Mouse (Mus musculus) 3T3-L1 (cell line): ENCODE measurements around the gene Jam2.
A peak's percentile ranks its signal among the peaks of the same experiment; 100 is the strongest.

Experiments used
- DNase-seq: peaks from one replicate; pipeline ENCODE4 v3.0.0-alpha.2; 2015; ENCODE audit warnings: low read depth, low spot score

Jam2 gene

DNA sequence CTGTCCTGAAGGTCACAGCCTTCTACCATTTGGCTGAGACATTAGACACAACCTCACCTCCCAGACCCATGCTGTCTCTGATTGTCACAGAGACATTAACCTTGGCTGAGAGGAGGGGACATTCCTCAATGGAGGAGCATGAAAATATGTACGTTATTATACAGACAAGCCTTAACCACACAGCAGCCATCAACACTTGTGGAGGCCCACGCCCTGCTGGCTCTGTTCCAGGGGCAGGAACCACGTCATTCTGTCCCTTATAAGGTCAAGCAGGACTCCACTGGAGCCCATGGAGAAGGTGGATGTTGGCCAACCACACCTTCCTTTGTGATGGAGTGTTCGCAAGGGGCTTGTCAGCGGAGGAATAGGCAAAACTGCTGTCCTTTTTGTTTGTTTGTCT lies 5.8 kb downstream of the Jam2 start:
- no peak for DNase-seq

- peak; percentile 52 for DNase-seq
Measured at GRCm38 (mm10) chr16:84783279-84783678, 9.4 kb downstream of the Jam2 start.

GRCm38 (mm10) chr16:84784966-84785365 lies 11.0 kb downstream of the Jam2 start:
- no peak for DNase-seq

DNA sequence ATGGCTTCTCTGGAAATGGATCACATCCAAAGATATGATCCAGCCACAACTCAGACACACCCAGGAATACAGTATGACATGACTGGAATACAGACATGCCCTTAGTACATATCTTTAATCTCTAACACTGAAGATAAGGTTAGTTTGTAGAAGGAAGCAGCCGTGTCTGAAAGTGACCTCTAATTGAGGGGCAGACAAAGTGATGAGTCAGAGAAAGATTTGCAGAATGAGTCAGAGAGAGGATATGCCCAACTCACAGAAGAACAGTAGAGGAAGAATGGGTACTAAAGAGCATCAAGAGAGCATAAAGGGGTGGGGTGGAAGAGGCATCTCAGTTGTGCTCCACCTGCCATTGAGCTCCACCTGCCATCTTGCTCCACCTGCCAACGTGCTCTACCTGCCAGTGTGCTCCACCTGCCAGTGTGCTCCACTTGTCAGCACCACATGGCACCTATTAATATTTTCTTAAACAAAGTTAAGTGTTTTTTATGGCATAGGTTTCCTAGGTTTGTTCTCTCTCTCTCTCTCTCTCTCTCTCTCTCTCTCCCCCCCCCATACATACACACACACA lies 16.8 kb downstream of the Jam2 start:
- DNase-seq, result peak; percentile 73

DNA sequence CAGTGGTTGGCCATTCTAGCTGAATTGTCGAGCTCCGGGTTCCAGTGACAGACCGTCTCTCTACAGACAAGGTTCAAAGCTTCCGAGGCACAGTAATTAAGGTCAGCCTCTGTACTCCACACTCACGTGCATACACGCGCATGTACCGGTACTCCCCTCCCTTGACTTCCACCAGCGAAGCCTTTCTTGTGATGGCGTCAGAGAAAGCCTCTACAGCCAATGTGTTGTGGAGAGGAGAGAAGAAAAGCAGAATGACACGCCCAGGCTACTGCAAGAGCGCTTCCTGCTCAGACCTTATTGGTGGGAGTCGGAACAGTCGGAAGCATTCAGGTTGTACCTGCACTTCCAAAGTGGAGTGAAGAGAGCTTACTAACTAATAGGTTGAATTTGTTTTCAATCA lies 19.5 kb downstream of the Jam2 start:
- no peak for DNase-seq

DNA sequence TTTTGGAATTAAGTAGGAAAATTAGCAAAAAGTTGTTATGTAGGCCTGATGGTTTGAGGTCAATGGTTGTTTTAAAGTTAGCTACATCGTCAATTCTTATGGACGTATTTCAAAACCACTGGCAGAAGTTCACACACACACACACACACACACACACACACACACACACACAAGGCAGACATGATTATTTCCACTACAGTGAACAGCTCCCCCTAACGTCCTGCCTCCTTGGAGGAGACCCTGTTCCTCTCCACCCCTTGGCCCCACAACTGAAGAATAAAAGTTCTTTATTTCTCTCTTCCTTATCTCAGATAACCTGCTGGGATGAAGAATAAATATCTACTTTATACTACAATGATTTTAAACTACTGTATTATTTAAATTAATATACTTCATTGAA lies 21.4 kb downstream of the Jam2 start:
- DNase-seq, result no peak

- DNase-seq, result no peak
Measured at GRCm38 (mm10) chr16:84796678-84797077, 22.8 kb downstream of the Jam2 start.

GRCm38 (mm10) chr16:84800038-84800437 lies 26.1 kb downstream of the Jam2 start:
- no peak for DNase-seq

DNA sequence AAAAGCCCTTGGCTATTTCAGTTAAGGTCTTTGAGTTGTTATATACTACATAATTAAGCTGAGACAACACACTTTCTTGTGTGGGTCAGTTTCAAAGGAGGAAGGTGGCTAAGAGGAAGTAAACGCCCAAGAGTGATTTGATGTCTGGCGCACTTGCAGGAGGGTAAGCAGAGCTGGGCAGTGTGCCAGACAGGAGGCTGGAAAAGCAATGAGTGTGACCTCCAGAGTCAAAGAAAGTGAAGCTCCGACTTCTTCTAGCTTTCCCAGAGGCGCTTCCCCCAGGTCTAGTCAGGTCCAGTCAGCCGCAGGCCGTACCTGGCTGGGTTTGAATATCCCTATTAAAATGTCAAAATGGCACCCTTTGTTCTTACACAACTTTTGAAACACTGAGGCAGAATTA lies 28.3 kb downstream of the Jam2 start:
- no peak for DNase-seq

GRCm38 (mm10) chr16:84804866-84805265 lies 30.9 kb downstream of the Jam2 start:
- DNase-seq, result no peak

- no peak for DNase-seq
Measured at GRCm38 (mm10) chr16:84806175-84806574, 32.3 kb downstream of the Jam2 start.

DNA sequence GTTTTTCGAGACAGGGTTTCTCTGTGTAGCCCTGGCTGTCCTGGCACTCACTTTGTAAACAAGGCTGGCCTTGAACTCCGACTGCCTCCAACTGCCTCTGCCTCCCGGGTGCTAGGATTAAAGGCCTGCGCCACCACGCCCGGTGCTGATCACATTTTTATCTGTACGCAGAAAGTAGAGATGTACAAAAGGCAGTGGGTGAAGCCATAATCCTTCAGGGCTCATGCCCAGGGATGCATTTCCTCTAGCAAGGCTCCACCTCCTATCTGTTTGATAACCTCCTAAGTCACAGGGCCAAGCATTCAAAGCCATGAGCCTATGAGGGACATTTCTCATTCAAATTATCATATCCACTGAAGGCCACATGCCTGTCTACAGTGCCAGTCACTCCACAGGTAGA lies 34.0 kb downstream of the Jam2 start:
- no peak for DNase-seq

- DNase-seq, result peak; percentile 81
Measured at GRCm38 (mm10) chr16:84810254-84810653, 36.3 kb downstream of the Jam2 start.

DNA sequence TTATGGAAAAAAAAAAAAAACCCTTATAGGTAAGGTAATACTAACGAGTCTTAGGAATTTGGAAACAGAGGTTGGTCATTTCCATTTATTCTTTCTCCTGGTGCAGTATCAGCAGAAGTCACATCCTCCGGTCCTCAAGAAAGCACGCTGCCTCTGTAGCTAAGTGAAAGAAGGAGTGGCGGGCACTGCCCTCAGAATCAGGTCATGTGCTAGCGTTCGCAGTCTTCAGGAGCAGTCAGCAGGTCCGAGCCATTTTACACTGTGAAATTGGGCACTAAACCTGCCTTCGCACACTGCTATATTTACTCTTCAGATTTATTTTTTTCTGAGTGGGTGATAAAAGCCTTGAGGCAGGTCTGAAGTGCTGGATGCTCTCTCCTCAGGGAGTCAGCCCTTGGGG lies 39.9 kb downstream of the Jam2 start:
- no peak for DNase-seq

- peak; percentile 76 for DNase-seq
Measured at GRCm38 (mm10) chr16:84814511-84814910, 40.6 kb downstream of the Jam2 start.

DNA sequence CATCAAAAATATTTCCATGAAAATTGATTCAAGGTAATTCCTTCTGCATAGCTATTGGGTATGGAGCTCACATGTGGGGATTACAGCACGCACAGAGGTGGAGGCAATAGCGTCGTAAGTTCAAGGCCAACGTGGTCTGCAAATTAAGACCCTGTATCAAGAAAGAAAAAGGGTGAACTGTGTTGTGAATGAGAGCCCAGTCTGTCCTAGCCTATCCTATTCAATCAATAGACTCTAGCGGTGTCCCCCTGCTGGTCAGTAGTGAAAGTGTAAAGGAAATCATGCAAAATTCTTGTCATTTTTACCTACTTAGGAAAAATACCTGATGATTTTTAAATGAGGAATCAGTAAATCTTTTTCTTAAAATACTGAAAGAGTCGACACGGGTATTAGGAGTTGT lies 43.5 kb downstream of the Jam2 start:
- DNase-seq, result peak; percentile 72

GRCm38 (mm10) chr16:84825009-84825408 lies 51.1 kb downstream of the Jam2 start:
- DNase-seq, result no peak

GRCm38 (mm10) chr16:84831696-84832095 lies 57.8 kb downstream of the Jam2 start:
- DNase-seq, result no peak

GRCm38 (mm10) chr16:84832736-84833135 lies 58.8 kb downstream of the Jam2 start:
- DNase-seq, result no peak

- DNase-seq, result no peak
Measured at GRCm38 (mm10) chr16:84834344-84834743, 60.4 kb downstream of the Jam2 start.

- DNase-seq, result peak; percentile 99
Measured at GRCm38 (mm10) chr16:84834745-84835440, 61.0 kb downstream of the Jam2 start, which contains the start of gene Gabpa. Gene Gabpa, plus strand, starts transcription at chr16:84834925.

DNA sequence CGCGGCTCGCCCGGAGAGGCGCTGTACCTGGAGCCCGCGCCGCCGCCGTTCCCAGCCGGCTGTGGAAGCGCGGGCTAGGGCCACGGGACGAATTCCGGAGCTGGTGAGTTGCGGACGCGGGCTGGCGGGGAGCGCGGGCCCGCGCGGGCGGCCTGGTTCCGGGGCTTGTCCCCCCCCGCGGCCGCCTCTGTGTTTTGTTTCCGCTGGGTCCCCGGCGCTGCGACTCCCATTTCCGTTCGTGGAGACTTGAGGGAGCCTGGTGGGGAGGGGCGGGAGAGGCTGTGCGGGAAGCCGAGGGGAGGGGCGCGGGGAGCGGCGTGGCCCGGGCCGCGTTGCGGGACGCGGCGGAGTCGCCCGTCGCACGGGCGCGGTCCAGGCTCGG lies 61.5 kb downstream of the Jam2 start, which contains the start of gene Atp5j:
Gene Atp5j, minus strand, starts transcription at position 185 of the 382 bp plus-strand sequence.
- peak; percentile 66 for DNase-seq
